Mouse (Mus musculus) hindbrain, embryonic 11.5 days (tissue): ENCODE results near the gene Fam207a. TPM values are rescaled to one million over a fixed set of nuclear protein-coding genes. Genes with fewer than 3 reads are reported as not detected.
A peak's percentile ranks its signal among the peaks of the same experiment; 100 is the strongest.

Experiments used
- ATAC-seq: fragments of 200-750 bp; cut with Nextera tagmentation; 2 replicates; pipeline ENCODE4 v1.8.0; 2017; ENCODE audit warnings: mild to moderate bottlenecking, moderate TSS enrichment, moderate library complexity; ENCODE audit not compliant: low FRiP score
- DNase-seq: peaks from one replicate; pipeline ENCODE4 v3.0.0-alpha.2; 2015; ENCODE audit warnings: low spot score
- H3K27ac ChIP-seq: fragments of 300-500 bp; sonication (generic); 2 replicates; pipeline ENCODE4 v1.5.1; 2014; ENCODE audit warnings: mild to moderate bottlenecking, low read depth, low read length
- H3K27me3 ChIP-seq: fragments of 300-500 bp; sonication (generic); 2 replicates; pipeline ENCODE4 v1.6.1; 2014; ENCODE audit warnings: mild to moderate bottlenecking, low read length, moderate library complexity, mixed read lengths; ENCODE audit not compliant: control insufficient read depth, insufficient read depth
- H3K36me3 ChIP-seq: fragments of 300-500 bp; sonication (generic); 2 replicates; pipeline ENCODE4 v1.6.1; 2014; ENCODE audit warnings: mild to moderate bottlenecking, low read length, moderate library complexity, mixed read lengths; ENCODE audit not compliant: control insufficient read depth, insufficient read depth
- H3K4me1 ChIP-seq: fragments of 300-500 bp; sonication (generic); replicated peaks from 2 replicates; pipeline ENCODE4 v1.6.1; 2014; ENCODE audit warnings: low read length, mixed read lengths; ENCODE audit not compliant: control insufficient read depth, insufficient read depth
- H3K4me2 ChIP-seq: fragments of 300-500 bp; sonication (generic); replicated peaks from 2 replicates; pipeline ENCODE4 v1.6.1; 2014; ENCODE audit warnings: mild to moderate bottlenecking, low read depth, low read length
- H3K4me3 ChIP-seq: fragments of 300-500 bp; sonication (generic); 2 replicates; pipeline ENCODE4 v1.5.1; 2014; ENCODE audit warnings: low read depth, low read length
- H3K9ac ChIP-seq: fragments of 300-500 bp; sonication (generic); 2 replicates; pipeline ENCODE4 v1.6.1; 2014; ENCODE audit warnings: low read depth, low read length
- H3K9me3 ChIP-seq: fragments of 300-500 bp; sonication (generic); 2 replicates; pipeline ENCODE4 v1.6.1; 2016; ENCODE audit warnings: low read length; ENCODE audit not compliant: control insufficient read depth
- WGBS: fragments of 180-500 bp; shearing (Covaris S2); extraction: QIAGEN DNeasy Blood & Tissue Kit; methylation state at CpG from one replicate; pipeline ENCODE4 v1.1.7; 2014; 5-methylcytosine and 5-hydroxymethylcytosine counted together
- polyA plus RNA-seq: library from polyadenylated mRNA; unstranded; fragments of >200 nt; fragmentation: Nextera tagmentation; extraction: Ambion mirVana; gene quantifications from 2 replicates; pipeline ENCODE4 v1.2.1, GENCODE M21; 2014

Fam207a gene
- polyA plus RNA-seq = 34.6 and 41.8 TPM in 2 replicates

DNA sequence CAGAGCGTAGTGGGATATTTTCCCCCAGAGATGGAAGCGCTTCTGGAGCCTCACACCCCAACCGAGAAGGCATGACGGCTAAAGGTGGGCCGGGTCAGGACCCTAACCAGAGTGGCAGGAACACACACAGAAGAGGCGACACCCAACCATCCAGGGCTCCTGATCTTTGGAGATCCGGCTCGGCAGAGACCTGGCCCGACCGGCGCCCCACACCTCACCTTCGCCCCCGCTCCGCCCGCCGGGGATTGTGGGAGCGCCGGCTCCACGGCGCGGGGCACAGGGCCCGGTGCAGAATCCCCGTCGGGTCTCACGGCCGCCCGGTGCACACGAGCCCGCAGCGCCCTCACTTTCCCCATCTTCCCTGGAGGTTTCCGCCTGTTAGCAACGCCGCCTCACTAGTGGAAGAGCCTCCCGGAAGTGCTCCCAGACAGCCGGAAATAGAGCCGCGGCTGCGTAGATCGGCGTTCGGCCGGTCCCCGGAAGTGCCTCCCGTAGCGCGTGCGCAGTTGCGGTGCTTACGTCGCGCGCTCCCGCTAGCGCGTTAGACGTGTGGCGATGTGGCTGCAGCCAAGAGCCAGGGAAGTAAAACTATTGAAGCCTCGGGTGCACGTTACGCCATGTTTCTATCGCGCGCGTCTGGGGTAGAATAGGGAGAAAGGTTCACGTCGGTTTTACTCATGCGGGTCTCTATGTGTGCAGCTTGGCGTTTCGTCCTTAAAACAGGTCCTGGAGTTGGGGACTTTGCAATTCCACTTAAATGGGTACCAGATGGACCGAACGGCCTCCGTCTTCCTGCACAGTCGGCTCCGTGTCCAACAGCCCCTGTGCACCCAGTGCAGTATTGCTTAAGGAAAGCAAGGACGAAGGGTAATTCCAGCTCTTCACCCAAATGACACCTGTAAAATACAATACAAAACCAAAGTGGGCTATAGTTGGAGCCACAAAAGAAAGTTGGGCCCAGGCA is at the start of gene Fam207a:
Gene Fam207a, minus strand, starts transcription at position 401 of the 964 bp plus-strand sequence.
- Histone ChIP-seq H3K4me2 (peak within 1 kb of the TSS; percentile 87), H3K36me3 (no peaks in the 10 kb centered on the region)
- under 1% methylated on average over 75 of the region's 75 CpGs for WGBS

DNA sequence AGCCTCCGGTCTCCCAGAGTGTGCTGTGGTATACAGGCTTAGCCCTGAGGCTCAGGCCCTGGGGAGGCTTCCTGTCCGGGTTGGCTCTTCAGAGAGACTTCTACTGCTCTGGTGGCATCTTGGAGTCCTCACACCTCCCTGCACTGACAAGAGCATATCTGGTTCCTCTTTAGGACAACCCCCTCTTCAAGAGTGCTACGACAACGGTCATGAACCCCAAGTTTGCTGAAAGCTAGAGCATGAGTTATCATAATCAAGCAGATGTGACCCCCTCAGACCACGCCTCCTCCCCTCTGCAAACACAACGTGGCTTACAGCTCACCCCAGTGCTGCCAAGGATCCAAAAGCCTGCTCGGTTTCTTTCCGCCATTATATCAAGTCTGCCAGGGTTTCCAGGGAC is 49.4 kb upstream of the Fam207a start:
- H3K27ac ChIP-seq = no peak overlapping the region
- H3K36me3 ChIP-seq = no peaks in the 10 kb centered on the region
- no peak for DNase-seq
- no peak overlapping the region for H3K9ac ChIP-seq
- no peak overlapping the region for H3K4me3 ChIP-seq
- ATAC-seq = no peak
- no peaks in the 10 kb centered on the region for H3K9me3 ChIP-seq
- 78% methylated on average over 8 of the region's 8 CpGs for WGBS
- H3K27me3 ChIP-seq = no peaks in the 10 kb centered on the region
- H3K4me1 ChIP-seq = no peaks in the 10 kb centered on the region
- H3K4me2 ChIP-seq = no peak overlapping the region

More for the DNA sequence above, at the start of gene Fam207a:
- Histone ChIP-seq H3K27ac (peak within 1 kb of the TSS; percentile 69), H3K9me3 (no peaks in the 10 kb centered on the region), H3K4me3 (peak within 1 kb of the TSS; percentile 95), H3K4me1 (peaks cover 5% of the 10 kb centered on the region), H3K27me3 (no peaks in the 10 kb centered on the region), H3K9ac (peak within 1 kb of the TSS; percentile 93)
- DNase-seq (peak; percentile 95), ATAC-seq (peak; percentile 92)

GRCm38 (mm10) chr10:77561508-77561907 is 45.9 kb upstream of the Fam207a start:
- no peak overlapping the region for H3K4me3 ChIP-seq
- no peaks in the 10 kb centered on the region for H3K9me3 ChIP-seq
- WGBS = 91% methylated on average over 2 of the region's 2 CpGs
- no peak overlapping the region for H3K9ac ChIP-seq
- H3K4me1 ChIP-seq = no peaks in the 10 kb centered on the region
- H3K36me3 ChIP-seq = no peaks in the 10 kb centered on the region
- no peak overlapping the region for H3K4me2 ChIP-seq
- H3K27me3 ChIP-seq = no peaks in the 10 kb centered on the region
- DNase-seq (no peak), ATAC-seq (no peak)
- no peak overlapping the region for H3K27ac ChIP-seq

DNA sequence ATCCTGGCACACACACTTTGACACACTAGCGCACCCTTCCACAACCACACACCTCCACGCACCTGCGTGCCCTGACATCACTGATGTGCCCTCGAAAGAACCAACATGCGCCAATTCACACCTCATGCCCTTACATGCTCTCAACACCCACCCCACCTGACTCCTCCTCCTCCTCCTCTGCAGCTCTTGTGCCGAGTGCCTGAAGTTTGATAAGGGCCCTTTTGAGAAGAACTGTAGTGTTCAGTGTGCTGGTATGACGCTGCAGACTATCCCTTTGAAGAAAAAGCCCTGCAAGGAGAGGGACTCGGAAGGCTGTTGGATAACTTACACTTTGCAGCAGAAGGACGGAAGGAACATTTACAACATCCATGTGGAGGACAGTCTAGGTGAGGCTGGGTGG is 45.2 kb upstream of the Fam207a start:
- WGBS = 91% methylated on average over 9 of the region's 9 CpGs

GRCm38 (mm10) chr10:77560090-77560489 is 44.5 kb upstream of the Fam207a start:
- Histone ChIP-seq H3K4me3 (no peak overlapping the region), H3K9ac (no peak overlapping the region), H3K9me3 (no peaks in the 10 kb centered on the region), H3K4me1 (no peaks in the 10 kb centered on the region), H3K36me3 (no peaks in the 10 kb centered on the region), H3K27ac (no peak overlapping the region), H3K4me2 (no peak overlapping the region), H3K27me3 (no peaks in the 10 kb centered on the region)
- no peak for DNase-seq
- 86% methylated on average over 11 of the region's 11 CpGs for WGBS
- ATAC-seq = no peak

More for the DNA sequence above, 45.2 kb upstream of the Fam207a start:
- Histone ChIP-seq H3K27ac (no peak overlapping the region), H3K9ac (no peak overlapping the region), H3K4me2 (no peak overlapping the region), H3K4me3 (no peak overlapping the region), H3K4me1 (no peaks in the 10 kb centered on the region), H3K36me3 (no peaks in the 10 kb centered on the region), H3K27me3 (no peaks in the 10 kb centered on the region), H3K9me3 (no peaks in the 10 kb centered on the region)
- DNase-seq = no peak
- ATAC-seq = no peak

DNA sequence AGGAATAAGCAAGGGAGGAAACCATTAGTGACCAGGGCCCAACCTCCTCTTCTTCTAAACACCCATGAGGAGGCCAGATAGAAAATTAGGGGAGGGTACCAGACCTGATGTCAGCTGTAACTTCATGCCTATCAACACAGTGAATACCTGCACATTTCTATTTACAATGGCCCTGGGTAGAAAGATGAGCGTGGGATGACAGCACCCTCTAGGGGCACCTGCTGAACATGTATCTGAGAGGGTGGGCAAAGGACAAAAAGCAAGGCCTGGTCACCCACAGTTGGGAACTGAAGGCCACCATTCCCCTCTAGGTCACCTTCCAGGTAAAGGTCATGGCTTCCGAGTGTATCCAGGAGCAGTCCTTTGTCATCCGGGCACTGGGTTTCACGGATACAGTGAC is 42.1 kb upstream of the Fam207a start:
- no peak overlapping the region for H3K4me2 ChIP-seq
- H3K9me3 ChIP-seq = no peaks in the 10 kb centered on the region
- no peak overlapping the region for H3K9ac ChIP-seq
- H3K27me3 ChIP-seq = no peaks in the 10 kb centered on the region
- no peak overlapping the region for H3K4me3 ChIP-seq
- ATAC-seq (no peak), DNase-seq (no peak)
- H3K4me1 ChIP-seq = no peaks in the 10 kb centered on the region
- H3K36me3 ChIP-seq = no peaks in the 10 kb centered on the region
- H3K27ac ChIP-seq = no peak overlapping the region
- WGBS = 86% methylated on average over 4 of the region's 4 CpGs

- Histone ChIP-seq H3K27me3 (no peaks in the 10 kb centered on the region), H3K9me3 (no peaks in the 10 kb centered on the region), H3K36me3 (no peaks in the 10 kb centered on the region), H3K9ac (no peak overlapping the region), H3K27ac (no peak overlapping the region), H3K4me1 (no peaks in the 10 kb centered on the region), H3K4me2 (no peak overlapping the region), H3K4me3 (no peak overlapping the region)
- ATAC-seq (no peak), DNase-seq (no peak)
- WGBS = 92% methylated on average over 7 of the region's 7 CpGs
These were observed 41.0 kb upstream of the Fam207a start for GRCm38 (mm10) chr10:77556631-77557030.

GRCm38 (mm10) chr10:77554918-77555317 is 39.3 kb upstream of the Fam207a start:
- no peaks in the 10 kb centered on the region for H3K4me1 ChIP-seq
- no peak overlapping the region for H3K4me3 ChIP-seq
- 91% methylated on average over 4 of the region's 4 CpGs for WGBS
- H3K4me2 ChIP-seq = no peak overlapping the region
- DNase-seq (no peak), ATAC-seq (no peak)
- no peak overlapping the region for H3K27ac ChIP-seq
- no peaks in the 10 kb centered on the region for H3K27me3 ChIP-seq
- no peaks in the 10 kb centered on the region for H3K9me3 ChIP-seq
- H3K9ac ChIP-seq = no peak overlapping the region
- no peaks in the 10 kb centered on the region for H3K36me3 ChIP-seq

GRCm38 (mm10) chr10:77553285-77553684 is 37.7 kb upstream of the Fam207a start:
- WGBS = 81% methylated on average over 4 of the region's 4 CpGs

More at GRCm38 (mm10) chr10:77553285-77553684, 37.7 kb upstream of the Fam207a start:
- ATAC-seq = no peak
- DNase-seq = no peak
- no peak overlapping the region for H3K4me3 ChIP-seq
- H3K36me3 ChIP-seq = no peaks in the 10 kb centered on the region
- no peak overlapping the region for H3K27ac ChIP-seq
- no peak overlapping the region for H3K4me2 ChIP-seq
- no peaks in the 10 kb centered on the region for H3K27me3 ChIP-seq
- no peaks in the 10 kb centered on the region for H3K4me1 ChIP-seq
- no peak overlapping the region for H3K9ac ChIP-seq
- no peaks in the 10 kb centered on the region for H3K9me3 ChIP-seq
